13 mouse cellular contexts compared by ENCODE assay signal in the genomic region with DNA sequence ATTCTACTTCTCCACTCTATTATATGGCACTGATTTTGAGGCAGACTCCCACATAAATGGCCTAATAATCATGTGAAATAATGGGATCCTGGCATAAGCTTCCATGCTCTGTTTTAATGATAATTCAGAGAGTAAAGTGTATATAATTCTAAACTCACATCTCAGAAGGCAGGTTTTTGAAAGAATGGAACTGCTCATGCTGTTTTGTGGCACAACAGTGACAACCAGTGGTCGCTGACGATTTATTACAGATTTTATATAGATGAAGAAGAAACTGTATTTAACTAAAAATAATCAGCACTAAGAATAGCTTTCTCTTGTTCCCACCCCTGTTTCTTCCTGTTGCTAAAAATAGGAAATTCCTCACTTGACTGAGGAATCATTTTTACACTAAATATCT.
DNase-seq lines count a peak whose midpoint lies in the region; ATAC-seq and TF ChIP-seq lines count a peak whose summit lies in the region.
"Had no signal": no experiment of that assay in that cellular context is flagged by ENCODE, and none has a peak within 500 bp of the region (broad histone marks: within the 10 kb centered on the region; RNA-seq: fewer than 3 reads in every experiment).

No protein-coding gene starts in this region.

- H3K27ac ChIP-seq in lung, embryonic 14.5 days (ENCODE audit: low read depth): no peak overlapping the region
- H3K27ac ChIP-seq: midbrain, embryonic 12.5 days had no signal

- no peaks in the 10 kb centered on the region for H3K27me3 ChIP-seq in lung, embryonic 14.5 days (ENCODE audit: insufficient read depth, low read length)
- H3K27me3 ChIP-seq: midbrain, embryonic 12.5 days had no signal

- DNase-seq in heart, postnatal 10 days: peak; percentile 1 to 3
- DNase-seq in heart, adult 9 months (ENCODE audit: low spot score in 2 of 2): no peak
- peak; percentile 44 for DNase-seq in lung, embryonic 14.5 days
- DNase-seq in lung, postnatal 14 days: no peak
- DNase-seq in brain, embryonic 18.5 days (ENCODE audit: low read depth, low spot score): peak; percentile 43
- DNase-seq in right cerebral cortex, postnatal 10 days (ENCODE audit: low spot score in 2 of 2): peak; percentile 69 to 70
- DNase-seq: heart, postnatal 14 days; kidney, adult 18-20 months; liver; lung, postnatal 10 days had no signal

- WGBS in lung, embryonic 14.5 days: 52% methylated on average over 2 of the region's 2 CpGs

- H3K4me1 ChIP-seq in lung, embryonic 14.5 days (ENCODE audit: insufficient read depth): no peaks in the 10 kb centered on the region
- H3K4me1 ChIP-seq: midbrain, embryonic 12.5 days had no signal

- intact Hi-C loops in heart, postnatal 10 days (cut with DNase I): no loop called here

- H3K36me3 ChIP-seq in lung, embryonic 14.5 days (ENCODE audit: insufficient read depth): no peaks in the 10 kb centered on the region
- H3K36me3 ChIP-seq: midbrain, embryonic 12.5 days had no signal

- TF ChIP-seq CTCF in lung, embryonic 14.5 days (IDR thresholded peaks at IDR 0.05; ENCODE audit: low read depth): peak; percentile 33; the same call in 1 of the 2 replicates

- H3K9ac ChIP-seq in lung, embryonic 14.5 days: no peak overlapping the region
- H3K9ac ChIP-seq: midbrain, embryonic 12.5 days had no signal

- no peak overlapping the region for H3K4me2 ChIP-seq in lung, embryonic 14.5 days
- H3K4me2 ChIP-seq: midbrain, embryonic 12.5 days had no signal

- H3K9me3 ChIP-seq in lung, embryonic 14.5 days (ENCODE audit: low read depth, low read length): no peaks in the 10 kb centered on the region
- H3K9me3 ChIP-seq: midbrain, embryonic 12.5 days had no signal

- H3K4me3 ChIP-seq in lung, embryonic 14.5 days (ENCODE audit: low read depth, low read length): no peak overlapping the region
- H3K4me3 ChIP-seq: erythroblast, embryonic 14.5 days; midbrain, embryonic 12.5 days had no signal

- no peak for ATAC-seq in lung, embryonic 14.5 days (ENCODE audit: insufficient read depth)
- ATAC-seq in cerebellum, adult (ENCODE audit: insufficient number of reproducible peaks, low FRiP score, low TSS enrichment): no peak

Comparison
In these comparisons a context has a peak if more than half of its experiments do, and no peak if none do; other contexts are left out.
1. DNase-seq: peak in heart, postnatal 10 days (2 of 2), lung, embryonic 14.5 days (single experiment), brain, embryonic 18.5 days (single experiment) and right cerebral cortex, postnatal 10 days (2 of 2); none in heart, adult 9 months (0 of 2) and lung, postnatal 14 days (single experiment).